Mouse (Mus musculus) limb, embryonic 11.5 days (tissue): ENCODE results near the gene Lcp2. TPM values are rescaled to one million over a fixed set of nuclear protein-coding genes. Genes with fewer than 3 reads are reported as not detected.

Experiments used
- ATAC-seq: fragments of 200-750 bp; cut with Nextera tagmentation; 2 replicates; pipeline ENCODE4 v1.8.0; 2017; ENCODE audit warnings: low read depth; ENCODE audit not compliant: insufficient number of reproducible peaks, low FRiP score, low TSS enrichment
- DNase-seq: peaks from one replicate; pipeline ENCODE4 v3.0.0-alpha.2; 2015; ENCODE audit warnings: low spot score
- H3K27ac ChIP-seq: fragments of 300-500 bp; sonication (generic); replicated peaks from 2 replicates; pipeline ENCODE4 v1.5.1; 2014; ENCODE audit warnings: low read depth, mild to moderate bottlenecking, low read length
- H3K27me3 ChIP-seq: fragments of 300-500 bp; sonication (generic); 2 replicates; pipeline ENCODE4 v1.6.1; 2014; ENCODE audit warnings: mild to moderate bottlenecking, low read length, mixed read lengths; ENCODE audit not compliant: control insufficient read depth, insufficient read depth
- H3K36me3 ChIP-seq: fragments of 300-500 bp; sonication (generic); 2 replicates; pipeline ENCODE4 v1.6.1; 2014; ENCODE audit warnings: mild to moderate bottlenecking, low read length, moderate library complexity, mixed read lengths; ENCODE audit not compliant: control insufficient read depth, insufficient read depth
- H3K4me1 ChIP-seq: fragments of 300-500 bp; sonication (generic); 2 replicates; pipeline ENCODE4 v1.6.1; 2014; ENCODE audit warnings: low read length, mixed read lengths; ENCODE audit not compliant: control insufficient read depth, insufficient read depth
- H3K4me2 ChIP-seq: fragments of 300-500 bp; sonication (generic); 2 replicates; pipeline ENCODE4 v1.6.1; 2014; ENCODE audit warnings: low read depth, mild to moderate bottlenecking, moderate library complexity; ENCODE audit not compliant: severe bottlenecking
- H3K4me3 ChIP-seq: fragments of 300-500 bp; sonication (generic); 2 replicates; pipeline ENCODE4 v1.5.1; 2014; ENCODE audit warnings: low read depth, low read length
- H3K9ac ChIP-seq: fragments of 300-500 bp; sonication (generic); 2 replicates; pipeline ENCODE4 v1.6.1; 2014; ENCODE audit warnings: mild to moderate bottlenecking, low read length
- H3K9me3 ChIP-seq: fragments of 300-500 bp; sonication (generic); 2 replicates; pipeline ENCODE4 v1.6.1; 2016; ENCODE audit warnings: low read length; ENCODE audit not compliant: control insufficient read depth
- WGBS: fragments of 180-500 bp; shearing (Covaris S2); extraction: QIAGEN DNeasy Blood & Tissue Kit; methylation state at CpG from one replicate; pipeline ENCODE4 v1.1.7; 2014; 5-methylcytosine and 5-hydroxymethylcytosine counted together
- polyA plus RNA-seq: library from polyadenylated mRNA; unstranded; fragments of >200 nt; fragmentation: Nextera tagmentation; extraction: Ambion mirVana; gene quantifications from 2 replicates; pipeline ENCODE4 v1.2.1, GENCODE M21; 2014

The Lcp2 gene
- polyA plus RNA-seq, 1 experiment from 2014 or later = 1.7 TPM

- H3K4me3 ChIP-seq = no peak overlapping the region
- H3K9me3 ChIP-seq = no peaks in the 10 kb centered on the region
- no peaks in the 10 kb centered on the region for H3K27me3 ChIP-seq
- H3K4me2 ChIP-seq = no peak overlapping the region
- DNase-seq (no peak), ATAC-seq (no peak)
- no peaks in the 10 kb centered on the region for H3K36me3 ChIP-seq
- 86% methylated on average over 2 of the region's 2 CpGs for WGBS
- H3K9ac ChIP-seq = no peak overlapping the region
- H3K27ac ChIP-seq = no peak overlapping the region
- H3K4me1 ChIP-seq = no peaks in the 10 kb centered on the region
These were observed 11.9 kb upstream of the Lcp2 start for GRCm38 (mm10) chr11:34034794-34035193.

- DNase-seq (no peak), ATAC-seq (no peak)
These were observed 10.6 kb upstream of the Lcp2 start for GRCm38 (mm10) chr11:34035909-34036658.

GRCm38 (mm10) chr11:34040061-34040460, 6.7 kb upstream of the Lcp2 start:
- Histone ChIP-seq H3K27ac (no peak overlapping the region), H3K36me3 (no peaks in the 10 kb centered on the region), H3K4me1 (no peaks in the 10 kb centered on the region), H3K27me3 (no peaks in the 10 kb centered on the region), H3K9ac (no peak overlapping the region), H3K4me2 (no peak overlapping the region), H3K9me3 (no peaks in the 10 kb centered on the region), H3K4me3 (no peak overlapping the region)
- ATAC-seq (no peak), DNase-seq (no peak)
- 85% methylated on average over 5 of the region's 5 CpGs for WGBS

More at GRCm38 (mm10) chr11:34035909-34036658, 10.6 kb upstream of the Lcp2 start:
- Histone ChIP-seq H3K27ac (no peak overlapping the region), H3K4me1 (no peaks in the 10 kb centered on the region), H3K9me3 (no peaks in the 10 kb centered on the region), H3K4me2 (no peak overlapping the region), H3K36me3 (no peaks in the 10 kb centered on the region), H3K4me3 (no peak overlapping the region), H3K27me3 (no peaks in the 10 kb centered on the region), H3K9ac (no peak overlapping the region)
- 86% methylated on average over 5 of the region's 5 CpGs for WGBS

GRCm38 (mm10) chr11:34042808-34043207, 3.9 kb upstream of the Lcp2 start:
- DNase-seq (no peak), ATAC-seq (no peak)
- WGBS = 75% methylated on average over 1 of the region's 1 CpGs
- Histone ChIP-seq H3K9ac (no peak overlapping the region), H3K27ac (no peak overlapping the region), H3K4me1 (no peaks in the 10 kb centered on the region), H3K9me3 (no peaks in the 10 kb centered on the region), H3K27me3 (no peaks in the 10 kb centered on the region), H3K4me2 (no peak overlapping the region), H3K4me3 (no peak overlapping the region), H3K36me3 (no peaks in the 10 kb centered on the region)

- DNase-seq = no peak
- H3K36me3 ChIP-seq = no peaks in the 10 kb centered on the region
- no peak overlapping the region for H3K4me2 ChIP-seq
- H3K27me3 ChIP-seq = no peaks in the 10 kb centered on the region
- WGBS = 93% methylated on average over 5 of the region's 5 CpGs
- ATAC-seq = no peak
- no peak overlapping the region for H3K27ac ChIP-seq
- no peak overlapping the region for H3K9ac ChIP-seq
- no peaks in the 10 kb centered on the region for H3K9me3 ChIP-seq
- no peaks in the 10 kb centered on the region for H3K4me1 ChIP-seq
- no peak overlapping the region for H3K4me3 ChIP-seq
These were observed 820 bp downstream of the Lcp2 start for GRCm38 (mm10) chr11:34047542-34047937.

GRCm38 (mm10) chr11:34048375-34049124, 1.8 kb downstream of the Lcp2 start:
- H3K36me3 ChIP-seq = no peaks in the 10 kb centered on the region
- no peaks in the 10 kb centered on the region for H3K27me3 ChIP-seq
- ATAC-seq (no peak), DNase-seq (no peak)
- H3K4me1 ChIP-seq = no peaks in the 10 kb centered on the region
- no peak overlapping the region for H3K9ac ChIP-seq
- WGBS = 93% methylated on average over 8 of the region's 8 CpGs
- H3K4me3 ChIP-seq = no peak overlapping the region
- no peaks in the 10 kb centered on the region for H3K9me3 ChIP-seq
- H3K27ac ChIP-seq = no peak overlapping the region
- H3K4me2 ChIP-seq = no peak overlapping the region

- no peak overlapping the region for H3K4me3 ChIP-seq
- no peak overlapping the region for H3K4me2 ChIP-seq
- H3K36me3 ChIP-seq = no peaks in the 10 kb centered on the region
- no peak for DNase-seq
- H3K27me3 ChIP-seq = no peaks in the 10 kb centered on the region
- H3K9me3 ChIP-seq = no peaks in the 10 kb centered on the region
- no peak overlapping the region for H3K27ac ChIP-seq
- H3K9ac ChIP-seq = no peak overlapping the region
- WGBS = 85% methylated on average over 1 of the region's 1 CpGs
- no peak for ATAC-seq
- H3K4me1 ChIP-seq = no peaks in the 10 kb centered on the region
These were observed 2.3 kb downstream of the Lcp2 start for GRCm38 (mm10) chr11:34049125-34049379.

GRCm38 (mm10) chr11:34050063-34050462, 3.3 kb downstream of the Lcp2 start:
- H3K27ac ChIP-seq = no peak overlapping the region
- no peak overlapping the region for H3K4me2 ChIP-seq
- H3K36me3 ChIP-seq = no peaks in the 10 kb centered on the region
- no peak overlapping the region for H3K9ac ChIP-seq
- no peaks in the 10 kb centered on the region for H3K27me3 ChIP-seq
- WGBS = 86% methylated on average over 1 of the region's 1 CpGs
- no peak for DNase-seq
- no peak for ATAC-seq
- H3K4me3 ChIP-seq = no peak overlapping the region
- H3K4me1 ChIP-seq = no peaks in the 10 kb centered on the region
- H3K9me3 ChIP-seq = no peaks in the 10 kb centered on the region
